Mouse (Mus musculus): Measurements from ENCODE around the gene Ddx46.
A peak's percentile ranks its signal among the peaks of the same experiment; 100 is the strongest.

DNA sequence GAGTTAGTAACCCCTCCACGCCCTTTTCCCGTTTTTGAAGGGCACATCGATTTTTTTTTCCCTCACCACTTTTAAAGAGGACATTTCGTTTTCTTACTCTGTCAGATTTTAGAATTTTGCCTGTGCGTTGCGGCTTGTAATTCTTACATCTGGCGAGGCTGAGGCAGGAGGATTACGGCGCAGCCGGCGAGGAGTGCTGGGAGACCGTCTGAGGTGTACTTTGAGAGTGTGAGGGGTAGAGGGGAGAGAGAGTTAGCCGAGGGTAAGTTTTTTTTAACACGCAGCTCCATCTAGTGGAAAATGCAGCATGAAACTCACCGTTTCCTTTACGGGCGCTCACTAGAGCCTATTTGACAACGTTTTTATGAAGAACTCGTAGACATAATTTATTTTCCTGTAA, 93.0 kb downstream of the Ddx46 start:
- TF ChIP-seq CTCF (conservative IDR thresholded peaks at IDR 0.05; ENCODE audit: low read length) (peak; percentile 32), NANOG (IDR thresholded peaks at IDR 0.05; ENCODE audit: borderline replicate concordance, low read length) (no peak), POU5F1 (IDR thresholded peaks at IDR 0.05; ENCODE audit: borderline replicate concordance, low read length) (no peak)
